Mouse (Mus musculus) embryonic facial prominence, embryonic 15.5 days (tissue): ENCODE data around the gene Gm49673. TPM values are rescaled to one million over a fixed set of nuclear protein-coding genes. Genes with fewer than 3 reads are reported as not detected.
"Not testable (repeated sequence)": the region's sequence is repeated elsewhere in the genome, so short reads cannot be mapped to it uniquely, and the experiment has no call there.

Experiments
- ATAC-seq: fragments of 200-750 bp; cut with Nextera tagmentation; 2 replicates; pipeline ENCODE4 v1.8.0; 2017; ENCODE audit warnings: low read depth, moderate TSS enrichment; ENCODE audit not compliant: insufficient number of reproducible peaks, low FRiP score, low TSS enrichment
- H3K27ac ChIP-seq: fragments of 300-500 bp; sonication (generic); replicated peaks from 2 replicates; pipeline ENCODE4 v1.5.1; 2015; ENCODE audit warnings: mild to moderate bottlenecking, inconsistent platforms
- H3K27me3 ChIP-seq: fragments of 300-500 bp; sonication (generic); 2 replicates; pipeline ENCODE4 v1.6.1; 2015; ENCODE audit warnings: inconsistent platforms
- H3K36me3 ChIP-seq: fragments of 300-500 bp; sonication (generic); 2 replicates; pipeline ENCODE4 v1.6.1; 2015; ENCODE audit warnings: mild to moderate bottlenecking, inconsistent platforms
- H3K4me1 ChIP-seq: fragments of 300-500 bp; sonication (generic); 2 replicates; pipeline ENCODE4 v1.6.1; 2015; ENCODE audit warnings: inconsistent platforms
- H3K4me2 ChIP-seq: fragments of 300-500 bp; sonication (generic); replicated peaks from 2 replicates; pipeline ENCODE4 v1.6.1; 2015; ENCODE audit warnings: mild to moderate bottlenecking, inconsistent platforms
- H3K4me3 ChIP-seq: fragments of 300-500 bp; sonication (generic); replicated peaks from 2 replicates; pipeline ENCODE4 v1.5.1; 2015; ENCODE audit warnings: mild to moderate bottlenecking, inconsistent platforms
- H3K9ac ChIP-seq: fragments of 300-500 bp; sonication (generic); 2 replicates; pipeline ENCODE4 v1.6.1; 2015; ENCODE audit warnings: inconsistent platforms
- H3K9me3 ChIP-seq: fragments of 300-500 bp; sonication (generic); replicated peaks from 2 replicates; pipeline ENCODE4 v1.6.1; 2016; ENCODE audit warnings: inconsistent platforms
- WGBS: fragments of 180-500 bp; shearing (Covaris S2); methylation state at CpG from one replicate; pipeline ENCODE4 v1.1.7; 2015; 5-methylcytosine and 5-hydroxymethylcytosine counted together
- polyA plus RNA-seq: library from polyadenylated mRNA; unstranded; fragments of >200 nt; fragmentation: Nextera tagmentation; extraction: Ambion mirVana; gene quantifications from 2 replicates; pipeline ENCODE4 v1.2.1, GENCODE M21; 2015

Gene Gm49673
- polyA plus RNA-seq: 0.27 TPM in 1 of 2 replicates, not detected in the other

GRCm38 (mm10) chr17:8147439-8148316 lies at the start of gene Gm49673, which contains the start of gene Rnaset2a:
TSS of gene Gm49673 (minus strand) at chr17:8147788.
TSS of gene Rnaset2a (minus strand) at chr17:8148097.
- not testable (repeated sequence) for H3K4me1 ChIP-seq, H3K9me3 ChIP-seq, H3K27ac ChIP-seq, H3K27me3 ChIP-seq, H3K36me3 ChIP-seq, H3K9ac ChIP-seq
- H3K4me3 ChIP-seq: peak within 1 kb of the TSS; percentile 56
- WGBS: 1% methylated on average over 57 of the region's 67 CpGs
- peak; percentile 96 for ATAC-seq
- peak within 1 kb of the TSS; percentile 54 for H3K4me2 ChIP-seq

- no peak overlapping the region for H3K4me2 ChIP-seq
- H3K4me3 ChIP-seq: no peak overlapping the region
- no peaks in the 10 kb centered on the region for H3K9me3 ChIP-seq
- no peak for ATAC-seq
- no peak overlapping the region for H3K27ac ChIP-seq
- no peaks in the 10 kb centered on the region for H3K4me1 ChIP-seq
- 87% methylated on average over 8 of the region's 8 CpGs for WGBS
- no peak overlapping the region for H3K9ac ChIP-seq
- H3K27me3 ChIP-seq: no peaks in the 10 kb centered on the region
- H3K36me3 ChIP-seq: peaks cover 23% of the 10 kb centered on the region
These were observed 48.2 kb upstream of the Gm49673 start for GRCm38 (mm10) chr17:8195685-8196376.

GRCm38 (mm10) chr17:8193678-8194077 lies 46.1 kb upstream of the Gm49673 start:
- WGBS: 84% methylated on average over 8 of the region's 8 CpGs
- Histone ChIP-seq H3K4me3 (no peak overlapping the region), H3K9ac (no peak overlapping the region), H3K27ac (no peak overlapping the region), H3K36me3 (peaks cover 37% of the 10 kb centered on the region), H3K9me3 (no peaks in the 10 kb centered on the region), H3K4me1 (no peaks in the 10 kb centered on the region), H3K27me3 (no peaks in the 10 kb centered on the region), H3K4me2 (no peak overlapping the region)
- ATAC-seq: no peak

GRCm38 (mm10) chr17:8184217-8184616 lies 36.6 kb upstream of the Gm49673 start:
- Histone ChIP-seq H3K9ac (no peak overlapping the region), H3K4me2 (no peak overlapping the region), H3K4me1 (no peaks in the 10 kb centered on the region), H3K36me3 (peaks cover 69% of the 10 kb centered on the region), H3K9me3 (no peaks in the 10 kb centered on the region), H3K27me3 (no peaks in the 10 kb centered on the region), H3K4me3 (no peak overlapping the region), H3K27ac (no peak overlapping the region)
- WGBS: 91% methylated on average over 7 of the region's 7 CpGs
- ATAC-seq: no peak

GRCm38 (mm10) chr17:8183815-8184214 lies 36.2 kb upstream of the Gm49673 start:
- no peaks in the 10 kb centered on the region for H3K27me3 ChIP-seq
- H3K9me3 ChIP-seq: no peaks in the 10 kb centered on the region
- no peak overlapping the region for H3K9ac ChIP-seq
- H3K4me3 ChIP-seq: no peak overlapping the region
- no peak overlapping the region for H3K4me2 ChIP-seq
- no peak for ATAC-seq
- no peaks in the 10 kb centered on the region for H3K4me1 ChIP-seq
- no peak overlapping the region for H3K27ac ChIP-seq
- H3K36me3 ChIP-seq: peaks cover 71% of the 10 kb centered on the region
- 88% methylated on average over 5 of the region's 5 CpGs for WGBS

GRCm38 (mm10) chr17:8177090-8177489 lies 29.5 kb upstream of the Gm49673 start:
- 85% methylated on average over 5 of the region's 5 CpGs for WGBS
- Histone ChIP-seq H3K9me3 (no peaks in the 10 kb centered on the region), H3K27me3 (no peaks in the 10 kb centered on the region), H3K27ac (no peak overlapping the region), H3K4me1 (no peaks in the 10 kb centered on the region), H3K4me3 (no peak overlapping the region), H3K9ac (no peak overlapping the region), H3K4me2 (no peak overlapping the region), H3K36me3 (peaks cover 66% of the 10 kb centered on the region)
- ATAC-seq: no peak

GRCm38 (mm10) chr17:8171081-8171480 lies 23.5 kb upstream of the Gm49673 start:
- no peak overlapping the region for H3K27ac ChIP-seq
- H3K9me3 ChIP-seq: no peaks in the 10 kb centered on the region
- H3K27me3 ChIP-seq: no peaks in the 10 kb centered on the region
- H3K4me2 ChIP-seq: no peak overlapping the region
- 68% methylated on average over 4 of the region's 4 CpGs for WGBS
- no peak overlapping the region for H3K9ac ChIP-seq
- ATAC-seq: no peak
- H3K4me1 ChIP-seq: no peaks in the 10 kb centered on the region
- no peak overlapping the region for H3K4me3 ChIP-seq
- peaks cover 48% of the 10 kb centered on the region for H3K36me3 ChIP-seq

GRCm38 (mm10) chr17:8170331-8170730 lies 22.7 kb upstream of the Gm49673 start:
- Histone ChIP-seq H3K9me3 (no peaks in the 10 kb centered on the region), H3K9ac (no peak overlapping the region), H3K4me2 (no peak overlapping the region), H3K36me3 (peaks cover 40% of the 10 kb centered on the region), H3K27me3 (no peaks in the 10 kb centered on the region), H3K27ac (no peak overlapping the region), H3K4me1 (no peaks in the 10 kb centered on the region), H3K4me3 (no peak overlapping the region)
- ATAC-seq: no peak
- 91% methylated on average over 7 of the region's 7 CpGs for WGBS

GRCm38 (mm10) chr17:8167436-8167835 lies 19.8 kb upstream of the Gm49673 start:
- ATAC-seq, H3K9me3 ChIP-seq, H3K4me3 ChIP-seq, H3K4me1 ChIP-seq, H3K9ac ChIP-seq, H3K27me3 ChIP-seq, H3K27ac ChIP-seq, H3K4me2 ChIP-seq: not testable (repeated sequence)
- peaks cover 19% of the 10 kb centered on the region for H3K36me3 ChIP-seq
- WGBS: 86% methylated on average over 6 of the region's 8 CpGs

- peak overlapping the region; percentile 37 for H3K4me2 ChIP-seq
These were observed 18.9 kb upstream of the Gm49673 start for GRCm38 (mm10) chr17:8166454-8166853.

GRCm38 (mm10) chr17:8165977-8166376 lies 18.4 kb upstream of the Gm49673 start:
- H3K27me3 ChIP-seq, H3K27ac ChIP-seq, ATAC-seq, H3K9ac ChIP-seq, H3K9me3 ChIP-seq, H3K4me1 ChIP-seq: not testable (repeated sequence)
- peaks cover 11% of the 10 kb centered on the region for H3K36me3 ChIP-seq
- H3K4me2 ChIP-seq: peak overlapping the region; percentile 37
- 0% methylated on average over 11 of the region's 11 CpGs for WGBS
- peak overlapping the region; percentile 54 for H3K4me3 ChIP-seq

More at GRCm38 (mm10) chr17:8166454-8166853, 18.9 kb upstream of the Gm49673 start:
- H3K4me1 ChIP-seq, ATAC-seq, H3K27me3 ChIP-seq, H3K9me3 ChIP-seq, H3K27ac ChIP-seq, H3K9ac ChIP-seq: not testable (repeated sequence)
- peak overlapping the region; percentile 54; the same call in 1 of the 2 replicates for H3K4me3 ChIP-seq
- peaks cover 14% of the 10 kb centered on the region for H3K36me3 ChIP-seq
- 31% methylated on average over 2 of the region's 3 CpGs for WGBS
